Mouse (Mus musculus) spleen, adult 18-20 months (tissue): ENCODE data around the gene Cbln1.

Source experiments
- DNase-seq, 2 experiments: peaks; one replicate each; pipeline ENCODE4 v3.0.0; 2022; ENCODE audit warnings: mixed read lengths in 2 of 2

The Cbln1 gene

GRCm38 (mm10) chr8:87468958-87469815, 3.2 kb downstream of the Cbln1 start:
- no peak for DNase-seq

- no peak for DNase-seq
Observed at GRCm38 (mm10) chr8:87468416-87468957, 3.9 kb downstream of the Cbln1 start.

- no peak for DNase-seq
Observed at GRCm38 (mm10) chr8:87467906-87468305, 4.5 kb downstream of the Cbln1 start.

GRCm38 (mm10) chr8:87466936-87467602, 5.3 kb downstream of the Cbln1 start:
- no peak for DNase-seq

- DNase-seq, result no peak
Observed at GRCm38 (mm10) chr8:87466335-87466734, 6.1 kb downstream of the Cbln1 start.

GRCm38 (mm10) chr8:87464446-87464845, 8.0 kb downstream of the Cbln1 start:
- no peak for DNase-seq

GRCm38 (mm10) chr8:87461801-87462200, 10.6 kb downstream of the Cbln1 start:
- no peak for DNase-seq

- no peak for DNase-seq
Observed at GRCm38 (mm10) chr8:87456949-87457348, 15.5 kb downstream of the Cbln1 start.

- no peak for DNase-seq
Observed at GRCm38 (mm10) chr8:87452815-87453214, 19.6 kb downstream of the Cbln1 start.

- no peak for DNase-seq
Observed at GRCm38 (mm10) chr8:87451737-87452136, 20.7 kb downstream of the Cbln1 start.

GRCm38 (mm10) chr8:87434592-87434991, 37.8 kb downstream of the Cbln1 start:
- DNase-seq, result no peak

GRCm38 (mm10) chr8:87427188-87427587, 45.2 kb downstream of the Cbln1 start:
- DNase-seq, result no peak

- DNase-seq, result no peak
Observed at GRCm38 (mm10) chr8:87424706-87425105, 47.7 kb downstream of the Cbln1 start.

GRCm38 (mm10) chr8:87421697-87422096, 50.7 kb downstream of the Cbln1 start:
- DNase-seq, result no peak
